Mouse (Mus musculus) heart, postnatal 0 days (tissue): ENCODE results near the gene Rpl22.

Experiments used
- CTCF ChIP-seq: IDR thresholded peaks from 2 replicates; pipeline ENCODE4 v1.5.1; 2016; ENCODE audit warnings: antibody characterized with exemption, control low read depth, low read depth
- EP300 ChIP-seq: IDR thresholded peaks from 2 replicates; pipeline ENCODE4 v1.6.1; 2016; ENCODE audit warnings: antibody characterized with exemption, low read depth

GRCm38 (mm10) chr4:152382528-152383252, 57.1 kb downstream of the Rpl22 start:
- TF ChIP-seq CTCF: no peak
- no peak for TF ChIP-seq EP300
